8 mouse cellular contexts compared by ENCODE assay signal in genomic region chr7:79309247-79310190, GRCm38 (mm10). TPM values are rescaled to one million over a fixed set of nuclear protein-coding genes. Genes with fewer than 3 reads are reported as not detected.
DNase-seq lines count a peak whose midpoint lies in the region; ATAC-seq and TF ChIP-seq lines count a peak whose summit lies in the region.

No protein-coding gene starts in this region.

- no peak overlapping the region; the same call in 1 of the 2 replicates for H3K4me3 ChIP-seq in layer of hippocampus, adult 2 months
- H3K4me3 ChIP-seq in forebrain, embryonic 16.5 days (replicated peaks; ENCODE audit: low read length) = no peak overlapping the region
- no peak overlapping the region for H3K4me3 ChIP-seq in intestine, postnatal 0 days (ENCODE audit: low read depth, low read length)
- H3K4me3 ChIP-seq in midbrain, embryonic 10.5 days = no peak overlapping the region

- no peak overlapping the region for H3K4me2 ChIP-seq in forebrain, embryonic 16.5 days (ENCODE audit: low read length)
- peak overlapping the region; percentile 32; the same call in 1 of the 2 replicates for H3K4me2 ChIP-seq in intestine, postnatal 0 days (replicated peaks; ENCODE audit: low read depth)

- H3K36me3 ChIP-seq in forebrain, embryonic 16.5 days (ENCODE audit: control insufficient read depth, insufficient read depth) = no peaks in the 10 kb centered on the region
- H3K36me3 ChIP-seq in intestine, postnatal 0 days (ENCODE audit: control insufficient read depth, insufficient read depth) = 0 out of 2 replicates have a peak, but pooled peaks cover 4% of the 10 kb centered on the region
- H3K36me3 ChIP-seq in midbrain, embryonic 10.5 days = peaks cover 4% of the 10 kb centered on the region; the same call in 1 of the 2 replicates

- no peak for ATAC-seq in forebrain, embryonic 16.5 days
- peak; percentile 61 for ATAC-seq in intestine, postnatal 0 days

- peaks cover 44% of the 10 kb centered on the region for H3K4me1 ChIP-seq in forebrain, embryonic 16.5 days (replicated peaks; ENCODE audit: control insufficient read depth, insufficient read depth, low read length)
- peaks cover 36% of the 10 kb centered on the region for H3K4me1 ChIP-seq in intestine, postnatal 0 days (replicated peaks; ENCODE audit: control insufficient read depth, insufficient read depth, low read length)
- H3K4me1 ChIP-seq in midbrain, embryonic 10.5 days = peaks cover 69% of the 10 kb centered on the region

- H3K27me3 ChIP-seq in forebrain, embryonic 16.5 days (replicated peaks; ENCODE audit: control insufficient read depth, insufficient read depth, low read length) = no peaks in the 10 kb centered on the region
- H3K27me3 ChIP-seq in intestine, postnatal 0 days (replicated peaks; ENCODE audit: control insufficient read depth, insufficient read depth, low read length) = no peaks in the 10 kb centered on the region
- peaks cover 20% of the 10 kb centered on the region; the same call in 1 of the 2 replicates for H3K27me3 ChIP-seq in midbrain, embryonic 10.5 days (ENCODE audit: low read depth, poor library complexity, severe bottlenecking)

- H3K27ac ChIP-seq in layer of hippocampus, adult 2 months = peak overlapping the region; percentile 82
- peak overlapping the region; percentile 30; the same call in 1 of the 2 replicates for H3K27ac ChIP-seq in forebrain, embryonic 16.5 days (ENCODE audit: low read length)
- H3K27ac ChIP-seq in intestine, postnatal 0 days (ENCODE audit: low read depth, low read length) = peak overlapping the region; percentile 82
- H3K27ac ChIP-seq in midbrain, embryonic 10.5 days (replicated peaks) = peak overlapping the region; percentile 75

- DNase-seq in layer of hippocampus, adult 2 months (ENCODE audit: low spot score in 2 of 2) = no peak
- no peak for DNase-seq in layer of hippocampus, adult 9-10 months (ENCODE audit: low spot score)
- DNase-seq in midbrain, embryonic 10.5 days (ENCODE audit: low spot score) = no peak
- no peak for DNase-seq in spleen, postnatal 10 days (ENCODE audit: low spot score in 2 of 2)
- no peak for DNase-seq in left cerebral cortex, postnatal 25 days (ENCODE audit: low spot score in 2 of 2)
- DNase-seq in right cerebral cortex, postnatal 25 days = no peak

- intact Hi-C loops in left cerebral cortex, postnatal 25 days (cut with DNase I) = loop anchor here (5.0 kb wide), 1 partner anchor 38 kb away; no protein-coding TSS in a partner anchor

- peak; percentile 63 for TF ChIP-seq CTCF in layer of hippocampus, adult 2 months (conservative IDR thresholded peaks at IDR 0.05)
- TF ChIP-seq CTCF in intestine, postnatal 0 days (IDR thresholded peaks at IDR 0.05; ENCODE audit: low read depth) = peak; percentile 60

- no peak overlapping the region for H3K9ac ChIP-seq in forebrain, embryonic 16.5 days (replicated peaks; ENCODE audit: low read depth, low read length)
- H3K9ac ChIP-seq in intestine, postnatal 0 days (ENCODE audit: low read depth, low read length) = no peak overlapping the region; the same call in 1 of the 2 replicates

- H3K9me3 ChIP-seq in forebrain, embryonic 16.5 days (ENCODE audit: control insufficient read depth, low read length) = no peaks in the 10 kb centered on the region
- no peaks in the 10 kb centered on the region for H3K9me3 ChIP-seq in intestine, postnatal 0 days (ENCODE audit: control insufficient read depth)
- H3K9me3 ChIP-seq in midbrain, embryonic 10.5 days (replicated peaks) = no peaks in the 10 kb centered on the region

- 45% methylated on average over 19 of the region's 19 CpGs for WGBS in forebrain, embryonic 16.5 days
- 49% methylated on average over 19 of the region's 19 CpGs for whole genome bisulfite sequencing in intestine, postnatal 0 days
- WGBS in midbrain, embryonic 10.5 days = 57% methylated on average over 19 of the region's 19 CpGs

RNA-seq across cellular contexts. Expression of gene Abhd2, which starts 36.5 kb away (rescaled TPM):
- 10 to 100 TPM; 69.6 to 70.8 TPM for total RNA-seq in layer of hippocampus, adult 2 months (2021)
- 23.1 and 26.9 TPM in 2 replicates for polyA plus RNA-seq in forebrain, embryonic 16.5 days (2015; fragmentation: Nextera tagmentation; extraction: Ambion mirVana)
- 34.8 and 36.2 TPM in 2 replicates for polyA plus RNA-seq in intestine, postnatal 0 days (2015; fragmentation: Nextera tagmentation; extraction: Ambion mirVana)
- polyA plus RNA-seq in midbrain, embryonic 10.5 days (2016; fragmentation: Nextera tagmentation; extraction: Ambion mirVana) = 6.8 and 8.7 TPM in 2 replicates
- total RNA-seq in left cerebral cortex, postnatal 25 days (2021) = 100 to 1,000 TPM; 103 to 120 TPM

Comparison
In these comparisons a context has a peak if more than half of its experiments do, and no peak if none do; other contexts are left out.
1. H3K27ac ChIP-seq: peak in every context shown above with its lines; median percentile 82 in layer of hippocampus, adult 2 months; 82 in intestine, postnatal 0 days; 75 in midbrain, embryonic 10.5 days; 30 in forebrain, embryonic 16.5 days.